Mouse (Mus musculus) CH12.LX (cell line): Measurements from ENCODE around the gene Aif1l. TPM values are rescaled to one million over a fixed set of nuclear protein-coding genes. Genes with fewer than 3 reads are reported as not detected.

ENCODE experiments used
- DNase-seq: peaks from one replicate; pipeline ENCODE4 v3.0.0-alpha.2; 2013; ENCODE audit errors: extremely low read depth
- H3K27ac ChIP-seq: 2 replicates; pipeline ENCODE4 v1.5.1; 2012; ENCODE audit warnings: low read depth, mild to moderate bottlenecking, control low read depth, moderate library complexity; ENCODE audit not compliant: insufficient read depth
- H3K27me3 ChIP-seq: replicated peaks from 2 replicates; pipeline ENCODE3; 2012; ENCODE audit warnings: inconsistent platforms
- H3K36me3 ChIP-seq, 2 experiments: replicated peaks in 1 of 2; 2 replicates each; pipeline versions ENCODE3 to v1.6.1; 2012; ENCODE audit warnings: inconsistent platforms in 1 of 2, low read length in 1 of 2, mild to moderate bottlenecking in 1 of 2, mixed read lengths in 1 of 2, moderate library complexity in 1 of 2; ENCODE audit not compliant: control insufficient read depth in 1 of 2, insufficient read depth in 1 of 2
- H3K4me1 ChIP-seq, 2 experiments: 2 replicates each; pipeline ENCODE4 v1.6.1; 2012; ENCODE audit warnings: inconsistent platforms in 1 of 2, moderate library complexity in 1 of 2; ENCODE audit not compliant: insufficient read depth in 2 of 2, control insufficient read depth in 1 of 2
- H3K4me2 ChIP-seq: 2 replicates; pipeline ENCODE4 v1.6.1; 2012; ENCODE audit warnings: low read depth, mild to moderate bottlenecking, control low read depth; ENCODE audit not compliant: poor library complexity, insufficient read depth, severe bottlenecking
- H3K4me3 ChIP-seq, 3 experiments: fragments of 150-350 bp in 1 of 3; sonication (generic) in 1 of 3; replicated peaks in 1 of 3; 2 replicates each; pipeline versions ENCODE3 to v1.5.1; 2011 to 2012; ENCODE audit warnings: low read depth in 2 of 3, low read length in 2 of 3, mild to moderate bottlenecking in 2 of 3, moderate library complexity in 2 of 3, control low read depth in 1 of 3, improper control_type of control experiment in 1 of 3, inconsistent platforms in 1 of 3, mixed read lengths in 1 of 3; ENCODE audit not compliant: poor library complexity in 1 of 3
- H3K79me2 ChIP-seq: replicated peaks from 2 replicates; pipeline ENCODE4 v1.6.1; 2012; ENCODE audit warnings: mild to moderate bottlenecking, moderate library complexity; ENCODE audit not compliant: control insufficient read depth, poor library complexity, insufficient read depth, severe bottlenecking; ENCODE audit errors: extremely low read depth
- H3K9ac ChIP-seq: 2 replicates; pipeline ENCODE4 v1.6.1; 2012; ENCODE audit warnings: low read depth, mild to moderate bottlenecking, control low read depth, moderate library complexity; ENCODE audit not compliant: insufficient read depth
- H3K9me3 ChIP-seq: replicated peaks from 2 replicates; pipeline ENCODE3; 2012; ENCODE audit warnings: low read length, inconsistent platforms, mixed read lengths
- CHD2 ChIP-seq: IDR thresholded peaks from 2 replicates; pipeline ENCODE4 v1.6.1; 2011; ENCODE audit warnings: low read length, improper control_type of control experiment
- CTCF ChIP-seq, 2 experiments: IDR thresholded peaks in 1 of 2; conservative IDR thresholded peaks in 1 of 2; 2 replicates each; pipeline ENCODE4 v1.5.1; 2011 to 2012; ENCODE audit warnings: low read depth in 2 of 2, low read length in 2 of 2, improper control_type of control experiment in 1 of 2, inconsistent platforms in 1 of 2, mild to moderate bottlenecking in 1 of 2, moderate library complexity in 1 of 2
- E2F4 ChIP-seq: IDR thresholded peaks from 2 replicates; pipeline ENCODE4 v1.6.1; 2011; ENCODE audit warnings: low read depth, low read length, improper control_type of control experiment; ENCODE audit not compliant: insufficient replicate concordance
- JUND ChIP-seq: conservative IDR thresholded peaks from 2 replicates; pipeline ENCODE4 v1.6.1; 2011; ENCODE audit warnings: low read depth, low read length, improper control_type of control experiment
- MAFK ChIP-seq: IDR thresholded peaks from 2 replicates; pipeline ENCODE4 v1.6.1; 2011; ENCODE audit warnings: low read length, improper control_type of control experiment; ENCODE audit not compliant: insufficient replicate concordance
- MXI1 ChIP-seq: IDR thresholded peaks from 2 replicates; pipeline ENCODE4 v1.6.1; 2011; ENCODE audit warnings: mild to moderate bottlenecking, low read depth, low read length, improper control_type of control experiment
- MYC ChIP-seq: IDR thresholded peaks from 2 replicates; pipeline ENCODE4 v1.6.1; 2011; ENCODE audit warnings: low read depth, mild to moderate bottlenecking, improper control_type of control experiment, low read length
- NRF1 ChIP-seq: IDR thresholded peaks from 2 replicates; pipeline ENCODE4 v1.6.1; 2014; ENCODE audit warnings: low read depth, mild to moderate bottlenecking, inconsistent platforms, low read length, improper control_type of control experiment, moderate library complexity
- RAD21 ChIP-seq: IDR thresholded peaks from 2 replicates; pipeline ENCODE4 v1.6.1; 2011; ENCODE audit warnings: low read depth, mild to moderate bottlenecking, low read length, improper control_type of control experiment, moderate library complexity
- RCOR1 ChIP-seq: conservative IDR thresholded peaks from 2 replicates; pipeline ENCODE4 v1.6.1; 2012; ENCODE audit warnings: low read depth, mild to moderate bottlenecking, inconsistent platforms, low read length, improper control_type of control experiment
- SMC3 ChIP-seq: IDR thresholded peaks from 2 replicates; pipeline ENCODE4 v1.6.1; 2011; ENCODE audit warnings: low read depth, low read length, improper control_type of control experiment
- USF1 ChIP-seq: IDR thresholded peaks from 2 replicates; pipeline ENCODE4 v1.6.1; 2014; ENCODE audit warnings: low read depth, mild to moderate bottlenecking, inconsistent platforms, low read length, improper control_type of control experiment
- ZKSCAN1 ChIP-seq: IDR thresholded peaks from 2 replicates; pipeline ENCODE4 v1.6.1; 2012; ENCODE audit warnings: low read depth, inconsistent platforms, low read length, improper control_type of control experiment, borderline replicate concordance
- dilution Hi-C: fragments of 300-500 bp; cut with MboI; formaldehyde crosslinking; loops from 2 replicates; pipeline ENCODE4 v1.14.3; 2020; ENCODE audit warnings: low sequenced_read_pairs; ENCODE audit not compliant: extremely low pct_unique_long_range_greater_than_20kb, extremely low pct_ligation_motif_present
- in situ Hi-C: fragments of 300-500 bp; cut with MboI; formaldehyde crosslinking; loops from 3 replicates; pipeline ENCODE4 v1.14.3; 2019; ENCODE audit warnings: low sequenced_read_pairs, low pct_ligation_motif_present, low pct_unique_long_range_greater_than_20kb, mixed read lengths
- polyA plus RNA-seq: library from polyadenylated mRNA; unstranded; fragments of >175 nt; gene quantifications from 2 replicates; pipeline ENCODE4 v1.2.1, GENCODE M21; 2012; ENCODE audit warnings: low read depth; ENCODE audit not compliant: insufficient read length
- total RNA-seq, 2 experiments: library from RNA; depleted of rRNA; stranded (reverse); fragments of 300-350 nt in 1 of 2; fragments of >200 nt in 1 of 2; gene quantifications; 2 replicates each; pipeline ENCODE4 v1.2.3; 2012 to 2014

Aif1l gene
- total and polyA plus RNA-seq, 3 experiments: 0.11 to 0.81 TPM; not detected in 1

DNA sequence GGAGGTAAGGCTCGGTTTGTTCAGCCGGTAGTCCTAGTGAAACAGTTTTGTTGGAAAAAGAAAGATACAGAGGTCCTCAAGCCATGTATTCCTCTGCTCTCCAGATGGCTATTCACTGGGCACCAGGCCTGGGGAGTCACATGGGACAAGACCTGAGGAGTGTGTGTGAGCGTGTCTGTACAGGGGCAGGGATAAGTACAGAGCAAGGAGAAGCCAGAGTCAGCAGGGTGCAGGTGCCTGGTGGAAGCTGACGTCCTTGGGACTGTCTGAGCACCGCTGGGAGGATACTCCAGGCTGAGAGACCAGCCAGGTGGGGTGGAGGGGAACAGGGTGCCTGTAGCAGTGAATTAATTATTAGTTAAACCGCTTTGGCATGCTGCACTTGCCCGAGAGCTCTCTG is 13.6 kb downstream of the Aif1l start:
- DNase-seq: no peak
- no peak overlapping the region for H3K27ac ChIP-seq
- no peak overlapping the region for H3K4me2 ChIP-seq
- H3K4me3 ChIP-seq: no peak overlapping the region
- H3K4me1 ChIP-seq: peaks cover 4 to 6% of the 10 kb centered on the region in 2 experiments; a peak in 1 of 4 replicates
- no peak overlapping the region for H3K9ac ChIP-seq
- dilution Hi-C loops: no loop called here
- H3K36me3 ChIP-seq: no peaks in the 10 kb centered on the region
- no peaks in the 10 kb centered on the region for H3K79me2 ChIP-seq
- no peak for TF ChIP-seq USF1
- peaks cover 87% of the 10 kb centered on the region for H3K27me3 ChIP-seq
- in situ Hi-C loops: loop anchor here (10.0 kb wide), 1 partner anchor 171 kb away; no protein-coding TSS in a partner anchor
- no peaks in the 10 kb centered on the region for H3K9me3 ChIP-seq

DNA sequence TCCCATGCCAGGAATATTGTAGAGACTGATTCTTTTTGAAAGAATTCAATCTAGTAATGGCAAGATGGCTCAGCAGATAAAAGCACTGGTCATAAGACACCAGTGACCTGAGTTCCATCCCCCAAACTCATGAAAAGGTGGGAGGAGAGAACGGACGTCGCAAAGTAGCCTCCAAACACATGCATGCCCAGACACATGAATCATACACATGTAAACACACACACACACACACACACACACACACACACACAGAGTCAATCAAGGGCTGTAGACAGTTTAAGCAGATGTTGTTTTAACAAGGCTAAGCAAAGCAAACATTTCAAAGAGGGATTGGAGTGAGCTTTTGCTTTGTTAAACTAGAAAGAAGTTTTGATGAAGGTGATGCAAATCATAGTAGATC is 14.3 kb downstream of the Aif1l start:
- H3K27me3 ChIP-seq: peaks cover 87% of the 10 kb centered on the region
- H3K4me3 ChIP-seq: no peak overlapping the region
- DNase-seq: no peak
- TF ChIP-seq SMC3 (no peak), E2F4 (no peak), CHD2 (no peak), RCOR1 (no peak), RAD21 (no peak), MYC (no peak), NRF1 (no peak), ZKSCAN1 (no peak)
- H3K4me1 ChIP-seq: peaks cover 4 to 6% of the 10 kb centered on the region in 2 experiments; a peak in 1 of 4 replicates
- H3K9me3 ChIP-seq: no peaks in the 10 kb centered on the region
- no peak overlapping the region for H3K4me2 ChIP-seq
- no peak overlapping the region for H3K9ac ChIP-seq
- dilution Hi-C loops (no loop called here), in situ Hi-C loops (loop anchor here (10.0 kb wide), 1 partner anchor 171 kb away; no protein-coding TSS in a partner anchor)
- no peaks in the 10 kb centered on the region for H3K79me2 ChIP-seq
- no peaks in the 10 kb centered on the region for H3K36me3 ChIP-seq
- no peak overlapping the region for H3K27ac ChIP-seq

DNA sequence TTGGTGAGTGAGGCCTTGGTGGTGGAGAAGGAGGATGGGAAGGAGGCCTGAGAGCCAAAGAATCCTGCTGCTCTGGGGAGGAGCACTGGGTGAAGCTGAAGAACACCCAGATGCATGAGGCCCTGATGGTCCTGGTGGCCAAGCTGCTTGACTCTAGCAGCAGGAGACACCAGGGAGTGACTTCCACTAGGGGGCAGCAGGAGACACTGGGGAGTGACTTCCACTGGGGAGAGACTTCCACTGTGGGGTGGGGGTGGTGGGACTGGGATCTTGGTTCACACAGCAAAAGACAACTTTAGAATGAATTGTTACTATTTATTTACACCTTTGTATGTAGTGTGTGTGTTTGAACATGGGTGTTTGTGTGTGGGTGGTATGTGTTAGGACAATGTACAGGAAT is 15.2 kb downstream of the Aif1l start:
- in situ Hi-C loops: loop anchor here (10.0 kb wide), 1 partner anchor 170 kb away; no protein-coding TSS in a partner anchor
- Histone ChIP-seq H3K27me3 (peaks cover 85% of the 10 kb centered on the region), H3K4me1 (peaks cover 4 to 6% of the 10 kb centered on the region in 2 experiments; a peak in 1 of 4 replicates), H3K4me3 (no peak overlapping the region), H3K9ac (no peak overlapping the region), H3K79me2 (no peaks in the 10 kb centered on the region), H3K27ac (no peak overlapping the region), H3K36me3 (no peaks in the 10 kb centered on the region), H3K4me2 (no peak overlapping the region), H3K9me3 (no peaks in the 10 kb centered on the region)
- TF ChIP-seq JUND (no peak), CTCF (conservative IDR thresholded peaks at IDR 0.05 in 1 of 2, IDR thresholded peaks at IDR 0.05 in 1 of 2; ENCODE audit: low read depth in 2 of 2, low read length in 2 of 2) (peak; percentile 50 to 76; a peak in 3 of 4 replicates), SMC3 (peak; percentile 61), MXI1 (no peak), MAFK (no peak), RAD21 (peak; percentile 49)
- dilution Hi-C loops: no loop called here
- peak; percentile 46 for DNase-seq
